Mouse (Mus musculus): ENCODE measurements around the gene Rtl8c. TPM values are rescaled to one million over a fixed set of nuclear protein-coding genes. Genes with fewer than 3 reads are reported as not detected.

Gene Rtl8c
- 5.9 TPM for total RNA-seq (2023)

GRCm38 (mm10) chrX:53607242-53608121 lies at the start of gene Rtl8c:
Gene Rtl8c, plus strand, starts transcription at chrX:53608032.

GRCm38 (mm10) chrX:53608879-53609278 lies 1.0 kb downstream of the Rtl8c start, which contains the start of gene Gm14597:
Gene Gm14597, minus strand, starts transcription at chrX:53608979.

GRCm38 (mm10) chrX:53642980-53643961 lies 35.4 kb downstream of the Rtl8c start, which contains the start of gene Rtl8a:
Gene Rtl8a, minus strand, starts transcription at chrX:53643682.

Other genes starting within 250 kb of the Rtl8c start
- gene Mospd1, start 237.5 kb upstream of the Rtl8c start, total RNA-seq (2023) = 9.5 TPM
- gene Etd, start 173.1 kb upstream of the Rtl8c start, total RNA-seq (2023) = not detected
- not detected for gene Gm14597, start 947 bp downstream of the Rtl8c start, total RNA-seq (2023)
- gene Rtl8a, start 35.6 kb downstream of the Rtl8c start, total RNA-seq (2023) = 14.1 TPM
- gene Rtl8b, start 62.4 kb downstream of the Rtl8c start, total RNA-seq (2023) = 18.0 TPM
- gene 4930502E18Rik, start 116.8 kb downstream of the Rtl8c start, total RNA-seq (2023) = not detected
- gene 1700013H16Rik, start 149.8 kb downstream of the Rtl8c start, total RNA-seq (2023) = not detected
- gene Zfp36l3, start 168.4 kb downstream of the Rtl8c start, total RNA-seq (2023) = not detected
- gene Xlr, start 189.7 kb downstream of the Rtl8c start, total RNA-seq (2023) = 1.2 TPM